Mouse (Mus musculus) thymus, postnatal 0 days (tissue): ENCODE results near the gene Eef2k. TPM values are rescaled to one million over a fixed set of nuclear protein-coding genes. Genes with fewer than 3 reads are reported as not detected.

ENCODE experiments used
- DNase-seq: peaks from one replicate; pipeline ENCODE4 v3.0.0-alpha.2; 2015; ENCODE audit warnings: low spot score
- polyA plus RNA-seq: library from polyadenylated mRNA; unstranded; fragments of >200 nt; fragmentation: Nextera tagmentation; extraction: Ambion mirVana; gene quantifications from 2 replicates; pipeline ENCODE4 v1.2.1, GENCODE M21; 2015

The Eef2k gene
- polyA plus RNA-seq, 1 experiment from 2014 or later, result 28.2 TPM

GRCm38 (mm10) chr7:120843852-120844435 lies 1.3 kb downstream of the Eef2k start:
- no peak for DNase-seq

GRCm38 (mm10) chr7:120844689-120845088 lies 2.1 kb downstream of the Eef2k start:
- DNase-seq, result no peak

- DNase-seq, result no peak
Observed at GRCm38 (mm10) chr7:120848831-120849512, 6.3 kb downstream of the Eef2k start.

GRCm38 (mm10) chr7:120850165-120850564 lies 7.5 kb downstream of the Eef2k start:
- no peak for DNase-seq

- no peak for DNase-seq
Observed at GRCm38 (mm10) chr7:120859854-120860253, 17.2 kb downstream of the Eef2k start.

- peak; percentile 58 for DNase-seq
Observed at GRCm38 (mm10) chr7:120860799-120861487, 18.3 kb downstream of the Eef2k start.

- no peak for DNase-seq
Observed at GRCm38 (mm10) chr7:120861488-120862047, 18.9 kb downstream of the Eef2k start.

- no peak for DNase-seq
Observed at GRCm38 (mm10) chr7:120862196-120862595, 19.6 kb downstream of the Eef2k start.

GRCm38 (mm10) chr7:120862626-120863025 lies 20.0 kb downstream of the Eef2k start:
- DNase-seq, result no peak

GRCm38 (mm10) chr7:120863476-120863875 lies 20.8 kb downstream of the Eef2k start:
- no peak for DNase-seq

GRCm38 (mm10) chr7:120865100-120865499 lies 22.5 kb downstream of the Eef2k start:
- no peak for DNase-seq

- no peak for DNase-seq
Observed at GRCm38 (mm10) chr7:120865832-120866231, 23.2 kb downstream of the Eef2k start.

- no peak for DNase-seq
Observed at GRCm38 (mm10) chr7:120866684-120867083, 24.1 kb downstream of the Eef2k start.

- no peak for DNase-seq
Observed at GRCm38 (mm10) chr7:120867720-120868119, 25.1 kb downstream of the Eef2k start.

- no peak for DNase-seq
Observed at GRCm38 (mm10) chr7:120869883-120870282, 27.3 kb downstream of the Eef2k start.

- DNase-seq, result no peak
Observed at GRCm38 (mm10) chr7:120870431-120871008, 27.9 kb downstream of the Eef2k start.

- DNase-seq, result no peak
Observed at GRCm38 (mm10) chr7:120873083-120873482, 30.5 kb downstream of the Eef2k start.

GRCm38 (mm10) chr7:120874021-120874420 lies 31.4 kb downstream of the Eef2k start:
- no peak for DNase-seq

GRCm38 (mm10) chr7:120874764-120875539 lies 32.3 kb downstream of the Eef2k start:
- no peak for DNase-seq

- no peak for DNase-seq
Observed at GRCm38 (mm10) chr7:120875540-120876388, 33.1 kb downstream of the Eef2k start.
